Mouse (Mus musculus) stomach, embryonic 15.5 days (tissue): ENCODE measurements around the gene Gucy2e. TPM values are rescaled to one million over a fixed set of nuclear protein-coding genes. Genes with fewer than 3 reads are reported as not detected.
A peak's percentile ranks its signal among the peaks of the same experiment; 100 is the strongest.

ENCODE experiments used
- ATAC-seq: fragments of 200-750 bp; cut with Nextera tagmentation; 2 replicates; pipeline ENCODE4 v1.8.0; 2017; ENCODE audit warnings: low read depth, moderate number of reproducible peaks, moderate TSS enrichment; ENCODE audit not compliant: insufficient read depth, low FRiP score
- H3K27ac ChIP-seq: fragments of 300-500 bp; sonication (generic); 2 replicates; pipeline ENCODE4 v1.5.1; 2015; ENCODE audit warnings: mild to moderate bottlenecking, inconsistent platforms
- H3K27me3 ChIP-seq: fragments of 300-500 bp; sonication (generic); replicated peaks from 2 replicates; pipeline ENCODE4 v1.6.1; 2015; ENCODE audit warnings: inconsistent platforms
- H3K36me3 ChIP-seq: fragments of 300-500 bp; sonication (generic); 2 replicates; pipeline ENCODE4 v1.6.1; 2015; ENCODE audit warnings: inconsistent platforms
- H3K4me1 ChIP-seq: fragments of 300-500 bp; sonication (generic); 2 replicates; pipeline ENCODE4 v1.6.1; 2015; ENCODE audit warnings: inconsistent platforms
- H3K4me2 ChIP-seq: fragments of 300-500 bp; sonication (generic); 2 replicates; pipeline ENCODE4 v1.6.1; 2015; ENCODE audit warnings: mild to moderate bottlenecking, inconsistent platforms
- H3K4me3 ChIP-seq: fragments of 300-500 bp; sonication (generic); replicated peaks from 2 replicates; pipeline ENCODE4 v1.5.1; 2015; ENCODE audit warnings: inconsistent platforms
- H3K9ac ChIP-seq: fragments of 300-500 bp; sonication (generic); 2 replicates; pipeline ENCODE4 v1.6.1; 2015; ENCODE audit warnings: inconsistent platforms
- H3K9me3 ChIP-seq: fragments of 300-500 bp; sonication (generic); 2 replicates; pipeline ENCODE4 v1.6.1; 2016; ENCODE audit warnings: inconsistent platforms
- WGBS: fragments of 180-500 bp; shearing (Covaris S2); methylation state at CpG from one replicate; pipeline ENCODE4 v1.1.7; 2015; 5-methylcytosine and 5-hydroxymethylcytosine counted together
- polyA plus RNA-seq: library from polyadenylated mRNA; unstranded; fragments of >200 nt; fragmentation: Nextera tagmentation; extraction: Ambion mirVana; gene quantifications from 2 replicates; pipeline ENCODE4 v1.2.1, GENCODE M21; 2015

Gene Gucy2e
- 0.04 TPM in 1 of 2 replicates, not detected in the other for polyA plus RNA-seq

- peak within 1 kb of the TSS; percentile 48 for H3K4me3 ChIP-seq
- H3K4me2 ChIP-seq, result peak within 1 kb of the TSS; percentile 94
- no peak for ATAC-seq
- H3K27ac ChIP-seq, result no peak within 1 kb of the TSS
- H3K9ac ChIP-seq, result no peak within 1 kb of the TSS
- H3K9me3 ChIP-seq, result no peaks in the 10 kb centered on the region
- H3K36me3 ChIP-seq, result no peaks in the 10 kb centered on the region
- peaks cover 21% of the 10 kb centered on the region for H3K27me3 ChIP-seq
- WGBS, result 25% methylated on average over 13 of the region's 13 CpGs
- peaks cover 17% of the 10 kb centered on the region for H3K4me1 ChIP-seq
These were observed at the start of gene Gucy2e for GRCm38 (mm10) chr11:69236926-69237260. Gene Gucy2e, minus strand, starts transcription at chr11:69237036.

GRCm38 (mm10) chr11:69277267-69277666, 40.4 kb upstream of the Gucy2e start:
- no peak overlapping the region for H3K4me3 ChIP-seq
- H3K4me2 ChIP-seq, result no peak overlapping the region
- H3K4me1 ChIP-seq, result no peaks in the 10 kb centered on the region
- no peaks in the 10 kb centered on the region for H3K36me3 ChIP-seq
- no peaks in the 10 kb centered on the region for H3K9me3 ChIP-seq
- WGBS, result 67% methylated on average over 5 of the region's 5 CpGs
- H3K9ac ChIP-seq, result no peak overlapping the region
- H3K27me3 ChIP-seq, result no peaks in the 10 kb centered on the region
- ATAC-seq, result no peak
- no peak overlapping the region for H3K27ac ChIP-seq

GRCm38 (mm10) chr11:69276081-69276480, 39.2 kb upstream of the Gucy2e start:
- ATAC-seq, result no peak
- Histone ChIP-seq H3K4me3 (no peak overlapping the region), H3K4me2 (no peak overlapping the region), H3K36me3 (no peaks in the 10 kb centered on the region), H3K27me3 (no peaks in the 10 kb centered on the region), H3K4me1 (no peaks in the 10 kb centered on the region), H3K27ac (no peak overlapping the region), H3K9me3 (no peaks in the 10 kb centered on the region), H3K9ac (no peak overlapping the region)
- 32% methylated on average over 2 of the region's 2 CpGs for WGBS

GRCm38 (mm10) chr11:69275650-69276049, 38.8 kb upstream of the Gucy2e start:
- H3K4me3 ChIP-seq, result no peak overlapping the region
- H3K4me1 ChIP-seq, result no peaks in the 10 kb centered on the region
- H3K4me2 ChIP-seq, result no peak overlapping the region
- ATAC-seq, result no peak
- H3K27ac ChIP-seq, result no peak overlapping the region
- no peaks in the 10 kb centered on the region for H3K27me3 ChIP-seq
- H3K36me3 ChIP-seq, result no peaks in the 10 kb centered on the region
- no peaks in the 10 kb centered on the region for H3K9me3 ChIP-seq
- 58% methylated on average over 6 of the region's 6 CpGs for WGBS
- H3K9ac ChIP-seq, result no peak overlapping the region

GRCm38 (mm10) chr11:69272122-69272740, 35.4 kb upstream of the Gucy2e start:
- Histone ChIP-seq H3K4me1 (0 out of 2 replicates have a peak, but pooled peaks cover 5% of the 10 kb centered on the region), H3K4me3 (no peak overlapping the region), H3K36me3 (no peaks in the 10 kb centered on the region), H3K4me2 (no peak overlapping the region), H3K9ac (no peak overlapping the region), H3K27me3 (0 out of 2 replicates have a peak, but pooled peaks cover 5% of the 10 kb centered on the region), H3K9me3 (no peaks in the 10 kb centered on the region), H3K27ac (no peak overlapping the region)
- ATAC-seq, result no peak
- 35% methylated on average over 16 of the region's 16 CpGs for WGBS

- peak; percentile 14; the same call in 1 of the 2 replicates for ATAC-seq
These were observed 32.7 kb upstream of the Gucy2e start for GRCm38 (mm10) chr11:69269575-69269974.

GRCm38 (mm10) chr11:69268100-69268499, 31.3 kb upstream of the Gucy2e start:
- H3K27ac ChIP-seq, result no peak overlapping the region
- H3K4me3 ChIP-seq, result no peak overlapping the region
- peaks cover 5% of the 10 kb centered on the region; the same call in 1 of the 2 replicates for H3K4me1 ChIP-seq
- ATAC-seq, result no peak
- H3K4me2 ChIP-seq, result no peak overlapping the region
- H3K36me3 ChIP-seq, result no peaks in the 10 kb centered on the region
- H3K27me3 ChIP-seq, result 0 out of 2 replicates have a peak, but pooled peaks cover 5% of the 10 kb centered on the region
- H3K9me3 ChIP-seq, result no peaks in the 10 kb centered on the region
- no peak overlapping the region for H3K9ac ChIP-seq
- 74% methylated on average over 13 of the region's 13 CpGs for WGBS

More at GRCm38 (mm10) chr11:69269575-69269974, 32.7 kb upstream of the Gucy2e start:
- H3K4me2 ChIP-seq, result peak overlapping the region; percentile 30; the same call in 1 of the 2 replicates
- no peaks in the 10 kb centered on the region for H3K9me3 ChIP-seq
- 0 out of 2 replicates have a peak, but pooled peaks cover 5% of the 10 kb centered on the region for H3K27me3 ChIP-seq
- 17% methylated on average over 13 of the region's 13 CpGs for WGBS
- H3K27ac ChIP-seq, result no peak overlapping the region
- no peak overlapping the region for H3K4me3 ChIP-seq
- no peak overlapping the region for H3K9ac ChIP-seq
- H3K36me3 ChIP-seq, result no peaks in the 10 kb centered on the region
- peaks cover 5% of the 10 kb centered on the region; the same call in 1 of the 2 replicates for H3K4me1 ChIP-seq

- no peak overlapping the region for H3K9ac ChIP-seq
- 0 out of 2 replicates have a peak, but pooled peaks cover 5% of the 10 kb centered on the region for H3K27me3 ChIP-seq
- no peaks in the 10 kb centered on the region for H3K36me3 ChIP-seq
- ATAC-seq, result no peak
- H3K4me3 ChIP-seq, result no peak overlapping the region
- H3K9me3 ChIP-seq, result no peaks in the 10 kb centered on the region
- no peak overlapping the region for H3K4me2 ChIP-seq
- no peak overlapping the region for H3K27ac ChIP-seq
- 28% methylated on average over 7 of the region's 7 CpGs for WGBS
- H3K4me1 ChIP-seq, result peaks cover 5% of the 10 kb centered on the region; the same call in 1 of the 2 replicates
These were observed 30.5 kb upstream of the Gucy2e start for GRCm38 (mm10) chr11:69267341-69267740.

- ATAC-seq, result no peak
- Histone ChIP-seq H3K36me3 (no peaks in the 10 kb centered on the region), H3K4me1 (peaks cover 5% of the 10 kb centered on the region; the same call in 1 of the 2 replicates), H3K4me3 (no peak overlapping the region), H3K4me2 (peak overlapping the region; percentile 5; the same call in 1 of the 2 replicates), H3K9me3 (no peaks in the 10 kb centered on the region), H3K9ac (no peak overlapping the region), H3K27me3 (0 out of 2 replicates have a peak, but pooled peaks cover 5% of the 10 kb centered on the region), H3K27ac (no peak overlapping the region)
- 15% methylated on average over 10 of the region's 10 CpGs for WGBS
These were observed 29.4 kb upstream of the Gucy2e start for GRCm38 (mm10) chr11:69266253-69266652.

GRCm38 (mm10) chr11:69265410-69265809, 28.6 kb upstream of the Gucy2e start:
- Histone ChIP-seq H3K4me3 (no peak overlapping the region), H3K27me3 (0 out of 2 replicates have a peak, but pooled peaks cover 5% of the 10 kb centered on the region)
- ATAC-seq, result no peak

GRCm38 (mm10) chr11:69264276-69264675, 27.4 kb upstream of the Gucy2e start:
- Histone ChIP-seq H3K4me2 (no peak overlapping the region), H3K27ac (no peak overlapping the region), H3K4me3 (no peak overlapping the region), H3K9me3 (no peaks in the 10 kb centered on the region), H3K36me3 (no peaks in the 10 kb centered on the region), H3K27me3 (0 out of 2 replicates have a peak, but pooled peaks cover 3% of the 10 kb centered on the region), H3K9ac (no peak overlapping the region), H3K4me1 (peaks cover 3% of the 10 kb centered on the region; the same call in 1 of the 2 replicates)
- WGBS, result 37% methylated on average over 2 of the region's 2 CpGs
- no peak for ATAC-seq

More at GRCm38 (mm10) chr11:69265410-69265809, 28.6 kb upstream of the Gucy2e start:
- no peak overlapping the region for H3K9ac ChIP-seq
- H3K36me3 ChIP-seq, result no peaks in the 10 kb centered on the region
- peaks cover 5% of the 10 kb centered on the region; the same call in 1 of the 2 replicates for H3K4me1 ChIP-seq
- no peaks in the 10 kb centered on the region for H3K9me3 ChIP-seq
- 69% methylated on average over 9 of the region's 9 CpGs for WGBS
- no peak overlapping the region for H3K27ac ChIP-seq
- H3K4me2 ChIP-seq, result no peak overlapping the region

- Histone ChIP-seq H3K4me1 (no peaks in the 10 kb centered on the region), H3K27ac (no peak overlapping the region), H3K9me3 (no peaks in the 10 kb centered on the region), H3K27me3 (no peaks in the 10 kb centered on the region), H3K4me2 (no peak overlapping the region), H3K9ac (no peak overlapping the region), H3K4me3 (no peak overlapping the region), H3K36me3 (no peaks in the 10 kb centered on the region)
- ATAC-seq, result no peak
- WGBS, result 85% methylated on average over 1 of the region's 1 CpGs
These were observed 23.3 kb upstream of the Gucy2e start for GRCm38 (mm10) chr11:69260111-69260510.
